Mouse (Mus musculus): ENCODE measurements at regions not wholly inside any gene's neighbourhood (a gene's known extent, or its start where the extent isn't known, plus 50 kb on each side); places are given as distances from the start of the nearest gene placed in this dataset.

- no peak for DNase-seq (ENCODE audit: low spot score)
These were observed 514.1 kb upstream of the Gm10131 start for GRCm38 (mm10) chr8:34625670-34626069.

- DNase-seq (ENCODE audit: low spot score): no peak
These were observed 512.2 kb upstream of the Gm10131 start for GRCm38 (mm10) chr8:34623783-34624182.

- DNase-seq (ENCODE audit: low spot score): no peak
These were observed 510.9 kb upstream of the Gm10131 start for GRCm38 (mm10) chr8:34622177-34623114.

- no peak for DNase-seq (ENCODE audit: low spot score)
These were observed 506.5 kb upstream of the Gm10131 start for GRCm38 (mm10) chr8:34618046-34618445.

GRCm38 (mm10) chr8:34614987-34615386 is 503.4 kb upstream of the Gm10131 start:
- DNase-seq (ENCODE audit: low spot score): no peak

GRCm38 (mm10) chr8:34614031-34614526 is 502.5 kb upstream of the Gm10131 start:
- DNase-seq (ENCODE audit: low spot score): no peak

GRCm38 (mm10) chr8:34613138-34613537 is 501.6 kb upstream of the Gm10131 start:
- DNase-seq (ENCODE audit: low spot score): no peak

GRCm38 (mm10) chr8:34612396-34612795 is 500.9 kb upstream of the Gm10131 start:
- DNase-seq (ENCODE audit: low spot score): no peak

GRCm38 (mm10) chr8:34610186-34610585 is 498.6 kb upstream of the Gm10131 start:
- DNase-seq (ENCODE audit: low spot score): no peak

GRCm38 (mm10) chr8:34607426-34607825 is 495.9 kb upstream of the Gm10131 start:
- no peak for DNase-seq (ENCODE audit: low spot score)

- no peak for DNase-seq (ENCODE audit: low spot score)
These were observed 493.5 kb upstream of the Gm10131 start for GRCm38 (mm10) chr8:34605031-34605430.

GRCm38 (mm10) chr8:34604581-34604980 is 493.0 kb upstream of the Gm10131 start:
- DNase-seq (ENCODE audit: low spot score): no peak

GRCm38 (mm10) chr8:34601426-34601953 is 490.0 kb upstream of the Gm10131 start:
- no peak for DNase-seq (ENCODE audit: low spot score)

- DNase-seq (ENCODE audit: low spot score): peak; percentile 18
These were observed 489.3 kb upstream of the Gm10131 start for GRCm38 (mm10) chr8:34600880-34601279.

GRCm38 (mm10) chr8:34596593-34596992 is 485.1 kb upstream of the Gm10131 start:
- no peak for DNase-seq (ENCODE audit: low spot score)

GRCm38 (mm10) chr8:34590976-34591749 is 479.6 kb upstream of the Gm10131 start:
- DNase-seq (ENCODE audit: low spot score): no peak

GRCm38 (mm10) chr8:34578043-34578442 is 466.5 kb upstream of the Gm10131 start:
- DNase-seq (ENCODE audit: low spot score): no peak

- DNase-seq (ENCODE audit: low spot score): no peak
These were observed 462.5 kb upstream of the Gm10131 start for GRCm38 (mm10) chr8:34574009-34574408.

GRCm38 (mm10) chr8:34573007-34573881 is 461.7 kb upstream of the Gm10131 start:
- DNase-seq (ENCODE audit: low spot score): no peak

- DNase-seq (ENCODE audit: low spot score): no peak
These were observed 460.2 kb upstream of the Gm10131 start for GRCm38 (mm10) chr8:34571736-34572135.

GRCm38 (mm10) chr8:34562278-34562677 is 450.7 kb upstream of the Gm10131 start:
- DNase-seq (ENCODE audit: low spot score): no peak

- no peak for DNase-seq (ENCODE audit: low spot score)
These were observed 438.2 kb upstream of the Gm10131 start for GRCm38 (mm10) chr8:34549786-34550185.
